13 mouse cellular contexts compared by ENCODE assay signal in genomic region chr15:101163854-101164253, GRCm38 (mm10). TPM values are rescaled to one million over a fixed set of nuclear protein-coding genes. Genes with fewer than 3 reads are reported as not detected.
DNase-seq lines count a peak whose midpoint lies in the region; ATAC-seq and TF ChIP-seq lines count a peak whose summit lies in the region.
"Had no signal": no experiment of that assay in that cellular context is flagged by ENCODE, and none has a peak within 500 bp of the region (broad histone marks: within the 10 kb centered on the region; RNA-seq: fewer than 3 reads in every experiment).

No protein-coding gene starts in this region.

- WGBS in lung, embryonic 14.5 days = 56% methylated on average over 5 of the region's 5 CpGs
- 63% methylated on average over 5 of the region's 5 CpGs for WGBS in limb, embryonic 13.5 days

- no peak overlapping the region for H3K4me3 ChIP-seq in lung, embryonic 14.5 days (ENCODE audit: low read depth, low read length)
- H3K4me3 ChIP-seq in limb, embryonic 13.5 days = no peak overlapping the region
- H3K4me3 ChIP-seq: heart, adult 2 months; neural tube, embryonic 12.5 days had no signal

- H3K9ac ChIP-seq in lung, embryonic 14.5 days = 0 out of 2 replicates have a peak overlapping the region, but pooled peaks have one; percentile 26
- no peak overlapping the region for H3K9ac ChIP-seq in limb, embryonic 13.5 days
- H3K9ac ChIP-seq: liver, embryonic 14.5 days; neural tube, embryonic 12.5 days had no signal

- no peak; the same call in 1 of the 2 replicates for ATAC-seq in lung, embryonic 14.5 days (ENCODE audit: insufficient read depth)
- 0 out of 2 replicates have a peak, but pooled peaks have one; percentile 5 for ATAC-seq in limb, embryonic 13.5 days (ENCODE audit: low FRiP score, low read depth)

- peak; percentile 42 for DNase-seq in adrenal gland, adult 8-10 months
- no peak for DNase-seq in adrenal gland, postnatal 4 days (ENCODE audit: low spot score in 2 of 2)
- DNase-seq in lung, embryonic 14.5 days = peak; percentile 40
- no peak for DNase-seq in lung, postnatal 4 days
- DNase-seq in adrenal gland, postnatal 14 days = peak; percentile 69
- DNase-seq in urinary bladder, postnatal 10 days (ENCODE audit: low spot score) = no peak
- no peak for DNase-seq in urinary bladder, adult 2 months (ENCODE audit: low spot score)
- DNase-seq: B cell, adult 2 months had no signal

- H3K4me1 ChIP-seq in lung, embryonic 14.5 days (ENCODE audit: insufficient read depth) = peaks cover 24% of the 10 kb centered on the region
- peaks cover 52% of the 10 kb centered on the region for H3K4me1 ChIP-seq in limb, embryonic 13.5 days

- no peaks in the 10 kb centered on the region for H3K9me3 ChIP-seq in lung, embryonic 14.5 days (ENCODE audit: low read depth, low read length)
- H3K9me3 ChIP-seq in limb, embryonic 13.5 days = no peaks in the 10 kb centered on the region
- H3K9me3 ChIP-seq: neural tube, embryonic 12.5 days had no signal

- H3K27me3 ChIP-seq in lung, embryonic 14.5 days (ENCODE audit: insufficient read depth, low read length) = no peaks in the 10 kb centered on the region
- H3K27me3 ChIP-seq in limb, embryonic 13.5 days = no peaks in the 10 kb centered on the region
- H3K27me3 ChIP-seq: neural tube, embryonic 12.5 days had no signal

- H3K36me3 ChIP-seq in lung, embryonic 14.5 days (ENCODE audit: insufficient read depth) = no peaks in the 10 kb centered on the region
- no peaks in the 10 kb centered on the region for H3K36me3 ChIP-seq in limb, embryonic 13.5 days
- H3K36me3 ChIP-seq: neural tube, embryonic 12.5 days had no signal

- no peak for TF ChIP-seq CTCF in lung, embryonic 14.5 days (IDR thresholded peaks at IDR 0.05; ENCODE audit: low read depth)

- no peak overlapping the region for H3K4me2 ChIP-seq in lung, embryonic 14.5 days
- peak overlapping the region; percentile 45; the same call in 1 of the 2 replicates for H3K4me2 ChIP-seq in limb, embryonic 13.5 days (replicated peaks)

- peak overlapping the region; percentile 75 for H3K27ac ChIP-seq in lung, embryonic 14.5 days (ENCODE audit: low read depth)
- peak overlapping the region; percentile 69 for H3K27ac ChIP-seq in limb, embryonic 13.5 days
- H3K27ac ChIP-seq: heart, adult 2 months; liver, embryonic 14.5 days; neural tube, embryonic 12.5 days had no signal

RNA-seq across cellular contexts. Expression of gene Acvr1b, which starts 10.0 kb away (rescaled TPM):
- 10 to 100 TPM in 3 of 4 experiments, 1 to 10 TPM in 1; 8.6 to 15.4 (median 12.1) TPM for total RNA-seq in adrenal gland, adult 8-10 months (2022)
- 10 to 100 TPM; 18.5 to 19.9 TPM for total RNA-seq in adrenal gland, postnatal 4 days (2021)
- 6.3 and 6.4 TPM in 2 replicates for polyA plus RNA-seq in lung, embryonic 14.5 days (2014; fragmentation: Nextera tagmentation; extraction: Ambion mirVana)
- total RNA-seq in adrenal gland, postnatal 14 days (2021) = 9.0 and 11.2 TPM in 2 replicates
- 6.1 and 7.1 TPM in 2 replicates for polyA plus RNA-seq in limb, embryonic 13.5 days (2015; fragmentation: Nextera tagmentation; extraction: Ambion mirVana)
- polyA plus RNA-seq in urinary bladder, adult 2 months (2012; rRNA removed) = 24.8 and 27.1 TPM in 2 replicates

RNA-seq across cellular contexts. Expression of gene Acvrl1, which starts 35.5 kb away (rescaled TPM):
- 10 to 100 TPM; 14.5 to 24.7 (median 21.5) TPM for total RNA-seq in adrenal gland, adult 8-10 months (2022)
- 10 to 100 TPM; 22.4 to 22.9 TPM for total RNA-seq in adrenal gland, postnatal 4 days (2021)
- 34.4 and 39.0 TPM in 2 replicates for polyA plus RNA-seq in lung, embryonic 14.5 days (2014; fragmentation: Nextera tagmentation; extraction: Ambion mirVana)
- 16.7 and 20.7 TPM in 2 replicates for total RNA-seq in adrenal gland, postnatal 14 days (2021)
- 9.6 TPM in 2 replicates for polyA plus RNA-seq in limb, embryonic 13.5 days (2015; fragmentation: Nextera tagmentation; extraction: Ambion mirVana)
- polyA plus RNA-seq in urinary bladder, adult 2 months (2012; rRNA removed) = 65.7 and 69.9 TPM in 2 replicates

RNA-seq across cellular contexts. Expression of gene Ankrd33, which starts 48.3 kb away (rescaled TPM):
- 1 to 10 TPM in 1 of 4 experiments, under 1 TPM in 3; 0.75 to 1.1 (median 0.79) TPM for total RNA-seq in adrenal gland, adult 8-10 months (2022)
- total RNA-seq in adrenal gland, postnatal 4 days (2021) = 1 to 10 TPM in 1 of 2 experiments, under 1 TPM in 1; 0.73 to 1.2 TPM
- not detected in 2 replicates for polyA plus RNA-seq in lung, embryonic 14.5 days (2014; fragmentation: Nextera tagmentation; extraction: Ambion mirVana)
- total RNA-seq in adrenal gland, postnatal 14 days (2021) = not detected in 2 replicates
- polyA plus RNA-seq in limb, embryonic 13.5 days (2015; fragmentation: Nextera tagmentation; extraction: Ambion mirVana) = not detected in 2 replicates
- polyA plus RNA-seq in urinary bladder, adult 2 months (2012; rRNA removed) = not detected in 2 replicates
- total RNA-seq: common myeloid progenitor, adult 5-6 weeks; heart, adult 2 months had no signal
- polyA plus RNA-seq: heart, adult 2 months; liver, embryonic 14.5 days; neural tube, embryonic 12.5 days had no signal

Comparison
In these comparisons a context has a peak if more than half of its experiments do, and no peak if none do; other contexts are left out.
1. DNase-seq: peak in adrenal gland, adult 8-10 months (single experiment), lung, embryonic 14.5 days (single experiment) and adrenal gland, postnatal 14 days (single experiment); none in adrenal gland, postnatal 4 days (0 of 2), lung, postnatal 4 days (0 of 2), urinary bladder, postnatal 10 days (single experiment) and urinary bladder, adult 2 months (single experiment).